Mouse (Mus musculus) midbrain, embryonic 13.5 days (tissue): ENCODE data around the gene Rps6kc1. TPM values are rescaled to one million over a fixed set of nuclear protein-coding genes. Genes with fewer than 3 reads are reported as not detected.

Experiments used
- ATAC-seq: fragments of 200-750 bp; cut with Nextera tagmentation; 2 replicates; pipeline ENCODE4 v1.8.0; 2017; ENCODE audit warnings: mild to moderate bottlenecking, moderate TSS enrichment, moderate library complexity
- H3K27ac ChIP-seq: fragments of 300-500 bp; sonication (generic); 2 replicates; pipeline ENCODE4 v1.5.1; 2015; ENCODE audit warnings: inconsistent platforms, mild to moderate bottlenecking, moderate library complexity
- H3K27me3 ChIP-seq: fragments of 300-500 bp; sonication (generic); 2 replicates; pipeline ENCODE4 v1.6.1; 2015; ENCODE audit warnings: mild to moderate bottlenecking, inconsistent platforms
- H3K36me3 ChIP-seq: fragments of 300-500 bp; sonication (generic); 2 replicates; pipeline ENCODE4 v1.6.1; 2015; ENCODE audit warnings: mild to moderate bottlenecking, inconsistent platforms
- H3K4me1 ChIP-seq: fragments of 300-500 bp; sonication (generic); replicated peaks from 2 replicates; pipeline ENCODE4 v1.6.1; 2015; ENCODE audit warnings: inconsistent platforms
- H3K4me2 ChIP-seq: fragments of 300-500 bp; sonication (generic); replicated peaks from 2 replicates; pipeline ENCODE4 v1.6.1; 2015; ENCODE audit warnings: moderate library complexity, mild to moderate bottlenecking, inconsistent platforms
- H3K4me3 ChIP-seq: fragments of 300-500 bp; sonication (generic); replicated peaks from 2 replicates; pipeline ENCODE4 v1.5.1; 2015; ENCODE audit warnings: mild to moderate bottlenecking, inconsistent platforms
- H3K9ac ChIP-seq: fragments of 300-500 bp; sonication (generic); replicated peaks from 2 replicates; pipeline ENCODE4 v1.6.1; 2015; ENCODE audit warnings: mild to moderate bottlenecking, inconsistent platforms
- H3K9me3 ChIP-seq: fragments of 300-500 bp; sonication (generic); 2 replicates; pipeline ENCODE4 v1.6.1; 2016; ENCODE audit warnings: mild to moderate bottlenecking, inconsistent platforms
- WGBS: fragments of 180-500 bp; shearing (Covaris S2); methylation state at CpG from one replicate; pipeline ENCODE4 v1.1.7; 2015; 5-methylcytosine and 5-hydroxymethylcytosine counted together
- polyA plus RNA-seq: library from polyadenylated mRNA; unstranded; fragments of >200 nt; fragmentation: Nextera tagmentation; extraction: Ambion mirVana; gene quantifications from 2 replicates; pipeline ENCODE4 v1.2.1, GENCODE M21; 2015

Rps6kc1 gene
- polyA plus RNA-seq, 1 experiment from 2014 or later = 28.9 TPM

GRCm38 (mm10) chr1:190893559-190894167 lies 17.9 kb downstream of the Rps6kc1 start:
- no peak overlapping the region for H3K27ac ChIP-seq
- H3K4me3 ChIP-seq = no peak overlapping the region
- peaks cover 78% of the 10 kb centered on the region for H3K36me3 ChIP-seq
- no peak for ATAC-seq
- no peaks in the 10 kb centered on the region for H3K9me3 ChIP-seq
- H3K4me1 ChIP-seq = no peaks in the 10 kb centered on the region
- H3K4me2 ChIP-seq = no peak overlapping the region
- H3K9ac ChIP-seq = no peak overlapping the region
- 89% methylated on average over 6 of the region's 6 CpGs for WGBS
- H3K27me3 ChIP-seq = no peaks in the 10 kb centered on the region

- no peak overlapping the region for H3K4me3 ChIP-seq
- H3K36me3 ChIP-seq = peaks cover 79% of the 10 kb centered on the region
- H3K9me3 ChIP-seq = no peaks in the 10 kb centered on the region
- H3K9ac ChIP-seq = no peak overlapping the region
- 93% methylated on average over 16 of the region's 16 CpGs for WGBS
- no peak for ATAC-seq
- no peak overlapping the region for H3K27ac ChIP-seq
- H3K4me2 ChIP-seq = no peak overlapping the region
- H3K27me3 ChIP-seq = no peaks in the 10 kb centered on the region
- no peaks in the 10 kb centered on the region for H3K4me1 ChIP-seq
Measured at GRCm38 (mm10) chr1:190888646-190889045, 22.9 kb downstream of the Rps6kc1 start.

GRCm38 (mm10) chr1:190888031-190888430 lies 23.5 kb downstream of the Rps6kc1 start:
- Histone ChIP-seq H3K9ac (no peak overlapping the region), H3K4me3 (no peak overlapping the region), H3K27ac (no peak overlapping the region), H3K4me1 (no peaks in the 10 kb centered on the region), H3K9me3 (no peaks in the 10 kb centered on the region), H3K36me3 (peaks cover 79% of the 10 kb centered on the region), H3K4me2 (no peak overlapping the region), H3K27me3 (no peaks in the 10 kb centered on the region)
- 85% methylated on average over 2 of the region's 2 CpGs for WGBS
- no peak for ATAC-seq

- Histone ChIP-seq H3K4me2 (no peak overlapping the region), H3K4me3 (no peak overlapping the region), H3K9ac (no peak overlapping the region), H3K9me3 (no peaks in the 10 kb centered on the region), H3K36me3 (peaks cover 69% of the 10 kb centered on the region), H3K27ac (no peak overlapping the region), H3K27me3 (no peaks in the 10 kb centered on the region), H3K4me1 (no peaks in the 10 kb centered on the region)
- ATAC-seq = no peak
- WGBS = 85% methylated on average over 4 of the region's 4 CpGs
Measured at GRCm38 (mm10) chr1:190886014-190886413, 25.6 kb downstream of the Rps6kc1 start.

- Histone ChIP-seq H3K36me3 (peaks cover 53% of the 10 kb centered on the region), H3K4me3 (no peak overlapping the region), H3K9me3 (no peaks in the 10 kb centered on the region), H3K9ac (no peak overlapping the region), H3K27me3 (no peaks in the 10 kb centered on the region), H3K27ac (no peak overlapping the region), H3K4me1 (no peaks in the 10 kb centered on the region), H3K4me2 (no peak overlapping the region)
- 6% methylated on average over 2 of the region's 2 CpGs for WGBS
- ATAC-seq = 0 out of 2 replicates have a peak, but pooled peaks have one; percentile 60
Measured at GRCm38 (mm10) chr1:190881422-190881821, 30.1 kb downstream of the Rps6kc1 start.

GRCm38 (mm10) chr1:190880638-190881037 lies 30.9 kb downstream of the Rps6kc1 start:
- Histone ChIP-seq H3K9ac (no peak overlapping the region), H3K4me1 (no peaks in the 10 kb centered on the region), H3K9me3 (no peaks in the 10 kb centered on the region), H3K27me3 (no peaks in the 10 kb centered on the region), H3K4me3 (no peak overlapping the region), H3K27ac (no peak overlapping the region), H3K4me2 (no peak overlapping the region), H3K36me3 (peaks cover 52% of the 10 kb centered on the region)
- no peak for ATAC-seq
- WGBS = 88% methylated on average over 6 of the region's 6 CpGs

GRCm38 (mm10) chr1:190875751-190876150 lies 35.8 kb downstream of the Rps6kc1 start:
- H3K27me3 ChIP-seq = no peaks in the 10 kb centered on the region
- H3K27ac ChIP-seq = no peak overlapping the region
- no peak overlapping the region for H3K9ac ChIP-seq
- no peak for ATAC-seq
- no peaks in the 10 kb centered on the region for H3K4me1 ChIP-seq
- no peak overlapping the region for H3K4me3 ChIP-seq
- H3K4me2 ChIP-seq = no peak overlapping the region
- peaks cover 47% of the 10 kb centered on the region for H3K36me3 ChIP-seq
- no peaks in the 10 kb centered on the region for H3K9me3 ChIP-seq
- WGBS = 96% methylated on average over 6 of the region's 6 CpGs

- Histone ChIP-seq H3K9ac (no peak overlapping the region), H3K9me3 (no peaks in the 10 kb centered on the region), H3K4me3 (no peak overlapping the region), H3K36me3 (peaks cover 47% of the 10 kb centered on the region), H3K4me1 (no peaks in the 10 kb centered on the region), H3K4me2 (no peak overlapping the region), H3K27ac (no peak overlapping the region), H3K27me3 (no peaks in the 10 kb centered on the region)
- no peak for ATAC-seq
- WGBS = 95% methylated on average over 4 of the region's 4 CpGs
Measured at GRCm38 (mm10) chr1:190875089-190875488, 36.5 kb downstream of the Rps6kc1 start.

- no peak overlapping the region for H3K9ac ChIP-seq
- WGBS = 91% methylated on average over 12 of the region's 12 CpGs
- peaks cover 43% of the 10 kb centered on the region for H3K36me3 ChIP-seq
- ATAC-seq = no peak
- no peak overlapping the region for H3K27ac ChIP-seq
- no peak overlapping the region for H3K4me2 ChIP-seq
- no peaks in the 10 kb centered on the region for H3K9me3 ChIP-seq
- no peak overlapping the region for H3K4me3 ChIP-seq
- H3K4me1 ChIP-seq = no peaks in the 10 kb centered on the region
- no peaks in the 10 kb centered on the region for H3K27me3 ChIP-seq
Measured at GRCm38 (mm10) chr1:190871068-190871467, 40.5 kb downstream of the Rps6kc1 start.

GRCm38 (mm10) chr1:190869996-190870395 lies 41.6 kb downstream of the Rps6kc1 start:
- Histone ChIP-seq H3K27ac (no peak overlapping the region), H3K4me3 (no peak overlapping the region), H3K27me3 (no peaks in the 10 kb centered on the region), H3K9me3 (no peaks in the 10 kb centered on the region), H3K9ac (no peak overlapping the region), H3K36me3 (peaks cover 43% of the 10 kb centered on the region), H3K4me2 (no peak overlapping the region), H3K4me1 (no peaks in the 10 kb centered on the region)
- ATAC-seq = no peak
- WGBS = 92% methylated on average over 4 of the region's 4 CpGs

- Histone ChIP-seq H3K9me3 (no peaks in the 10 kb centered on the region), H3K4me3 (no peak overlapping the region), H3K27ac (no peak overlapping the region), H3K36me3 (peaks cover 38% of the 10 kb centered on the region), H3K9ac (no peak overlapping the region), H3K4me2 (no peak overlapping the region), H3K27me3 (no peaks in the 10 kb centered on the region), H3K4me1 (no peaks in the 10 kb centered on the region)
- ATAC-seq = no peak
- 72% methylated on average over 3 of the region's 3 CpGs for WGBS
Measured at GRCm38 (mm10) chr1:190868790-190869189, 42.8 kb downstream of the Rps6kc1 start.

- H3K9me3 ChIP-seq = no peaks in the 10 kb centered on the region
- no peak overlapping the region for H3K4me2 ChIP-seq
- H3K27me3 ChIP-seq = no peaks in the 10 kb centered on the region
- 0 out of 2 replicates have a peak overlapping the region, but pooled peaks have one; percentile 10 for H3K27ac ChIP-seq
- 0 out of 2 replicates have a peak, but pooled peaks cover 4% of the 10 kb centered on the region for H3K4me1 ChIP-seq
- H3K36me3 ChIP-seq = peaks cover 19% of the 10 kb centered on the region
- ATAC-seq = no peak
- WGBS = 70% methylated on average over 5 of the region's 5 CpGs
- H3K9ac ChIP-seq = no peak overlapping the region
- no peak overlapping the region for H3K4me3 ChIP-seq
Measured at GRCm38 (mm10) chr1:190861626-190862025, 49.9 kb downstream of the Rps6kc1 start.

- ATAC-seq = no peak
- 70% methylated on average over 3 of the region's 3 CpGs for WGBS
- Histone ChIP-seq H3K27me3 (no peaks in the 10 kb centered on the region), H3K4me3 (no peak overlapping the region), H3K9me3 (no peaks in the 10 kb centered on the region), H3K27ac (no peak overlapping the region), H3K4me2 (no peak overlapping the region), H3K36me3 (peaks cover 19% of the 10 kb centered on the region), H3K4me1 (no peaks in the 10 kb centered on the region; the same call in 1 of the 2 replicates), H3K9ac (no peak overlapping the region)
Measured at GRCm38 (mm10) chr1:190854465-190854864, 57.1 kb downstream of the Rps6kc1 start.
